Mouse (Mus musculus): ENCODE measurements around the gene C1qtnf4.

The C1qtnf4 gene

DNA sequence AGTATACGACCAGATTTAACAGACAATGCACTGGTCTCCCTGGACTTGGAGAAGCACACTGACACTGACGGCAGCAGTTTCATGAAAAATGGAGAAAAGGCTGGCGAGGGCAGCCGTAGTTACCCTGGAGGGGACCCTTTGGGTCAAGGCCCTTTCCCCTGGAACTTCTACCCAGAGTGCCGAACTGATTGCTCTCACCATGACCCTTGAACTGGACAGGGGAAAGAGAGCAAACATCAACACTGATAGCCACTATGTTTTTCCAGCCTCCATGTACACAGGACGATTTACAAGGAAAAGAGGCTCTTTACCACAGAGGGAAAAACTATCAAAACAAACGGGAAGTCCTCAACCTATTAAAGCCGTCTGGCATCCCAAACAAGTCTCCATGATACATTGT lies 46.2 kb downstream of the C1qtnf4 start:
- DNase-seq (ENCODE audit: low spot score in 2 of 2) = no peak

GRCm38 (mm10) chr2:90932273-90932672 lies 46.6 kb downstream of the C1qtnf4 start:
- DNase-seq (ENCODE audit: low spot score in 2 of 2) = no peak

GRCm38 (mm10) chr2:90938362-90938761 lies 52.7 kb downstream of the C1qtnf4 start:
- DNase-seq (ENCODE audit: low spot score in 2 of 2) = no peak

GRCm38 (mm10) chr2:90939750-90940149 lies 54.1 kb downstream of the C1qtnf4 start:
- DNase-seq (ENCODE audit: low spot score in 2 of 2) = no peak
